Mouse (Mus musculus) ES-Bruce4 (cell line): ENCODE results near the gene Snorc. TPM values are rescaled to one million over a fixed set of nuclear protein-coding genes. Genes with fewer than 3 reads are reported as not detected.

ENCODE experiments used
- H3K27ac ChIP-seq: 2 replicates; pipeline ENCODE4 v1.5.1; 2012; ENCODE audit warnings: low read length, inconsistent platforms; ENCODE audit not compliant: insufficient read depth
- H3K27me3 ChIP-seq: 2 replicates; pipeline ENCODE4 v1.6.1; 2012; ENCODE audit warnings: mild to moderate bottlenecking, low read length, inconsistent platforms; ENCODE audit not compliant: control insufficient read depth, poor library complexity, insufficient read depth, severe bottlenecking
- H3K36me3 ChIP-seq: 2 replicates; pipeline ENCODE4 v1.6.1; 2012; ENCODE audit warnings: inconsistent platforms, mild to moderate bottlenecking, low read length, moderate library complexity; ENCODE audit not compliant: control insufficient read depth, poor library complexity, insufficient read depth, severe bottlenecking
- H3K4me1 ChIP-seq: one replicate; pipeline ENCODE4 v1.8.1; 2011; ENCODE audit warnings: low read length; ENCODE audit not compliant: control insufficient read depth, insufficient read depth
- H3K4me3 ChIP-seq: 2 replicates; pipeline ENCODE4 v1.5.1; 2011; ENCODE audit warnings: low read depth, mild to moderate bottlenecking, low read length
- H3K9ac ChIP-seq: 2 replicates; pipeline ENCODE4 v1.6.1; 2012; ENCODE audit warnings: low read depth, mild to moderate bottlenecking, inconsistent platforms; ENCODE audit not compliant: poor library complexity, severe bottlenecking
- H3K9me3 ChIP-seq: replicated peaks from 2 replicates; pipeline ENCODE4 v1.6.1; 2012; ENCODE audit warnings: mild to moderate bottlenecking, low read length, inconsistent platforms; ENCODE audit not compliant: control insufficient read depth, poor library complexity, insufficient read depth, severe bottlenecking
- CTCF ChIP-seq: IDR thresholded peaks from one replicate; pipeline ENCODE4 v1.8.1; 2011; ENCODE audit warnings: low read depth, low read length
- EP300 ChIP-seq: IDR thresholded peaks from 2 replicates; pipeline ENCODE4 v1.6.1; 2011; ENCODE audit warnings: low read depth, low read length; ENCODE audit not compliant: insufficient read depth
- POLR2A ChIP-seq: IDR thresholded peaks from one replicate; pipeline ENCODE4 v1.8.1; 2011; ENCODE audit warnings: low read length; ENCODE audit not compliant: insufficient read depth
- polyA plus RNA-seq: library from polyadenylated mRNA; stranded (reverse); fragments of >200 nt; gene quantifications from 2 replicates; pipeline ENCODE4 v1.2.4, GENCODE M21; 2011; ENCODE audit warnings: low read depth; ENCODE audit not compliant: missing spikeins, insufficient read depth, insufficient read length

The Snorc gene
- polyA plus RNA-seq, 1 experiment: not detected

DNA sequence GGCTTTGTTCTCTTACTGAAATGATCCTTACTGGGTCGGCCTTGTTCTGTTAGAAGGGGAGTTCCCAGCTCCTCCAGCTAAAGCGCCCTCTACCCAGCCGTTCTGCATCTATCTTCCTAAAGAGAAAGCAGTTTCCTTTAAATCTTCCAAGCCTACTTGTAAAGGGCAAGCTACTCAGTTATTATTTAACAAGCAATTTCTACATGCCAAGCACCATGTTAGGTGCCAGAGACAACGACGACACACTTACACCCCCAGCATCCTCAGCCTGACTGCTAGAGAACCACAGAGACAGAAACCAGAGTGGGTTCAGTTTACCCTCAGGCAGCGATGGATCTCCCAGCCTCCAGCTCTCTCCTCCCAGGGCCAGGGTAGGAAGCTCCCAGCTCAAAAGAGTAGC lies 37.8 kb downstream of the Snorc start:
- Histone ChIP-seq H3K36me3 (no peaks in the 10 kb centered on the region), H3K9ac (no peak overlapping the region), H3K4me3 (no peak overlapping the region), H3K27me3 (peaks cover 27% of the 10 kb centered on the region), H3K27ac (no peak overlapping the region), H3K4me1 (no peaks in the 10 kb centered on the region), H3K9me3 (no peaks in the 10 kb centered on the region)
- no peak for TF ChIP-seq POLR2A
- no peak for TF ChIP-seq EP300
- TF ChIP-seq CTCF: no peak

GRCm38 (mm10) chr1:87508591-87509560 lies 38.8 kb downstream of the Snorc start:
- H3K4me3 ChIP-seq: peak overlapping the region; percentile 79
- peaks cover 27% of the 10 kb centered on the region for H3K27me3 ChIP-seq
- peak overlapping the region; percentile 82; the same call in 1 of the 2 replicates for H3K9ac ChIP-seq
- H3K4me1 ChIP-seq: no peaks in the 10 kb centered on the region
- TF ChIP-seq CTCF: no peak
- TF ChIP-seq EP300: no peak
- TF ChIP-seq POLR2A: no peak
- no peaks in the 10 kb centered on the region for H3K9me3 ChIP-seq
- no peaks in the 10 kb centered on the region for H3K36me3 ChIP-seq
- no peak overlapping the region for H3K27ac ChIP-seq

DNA sequence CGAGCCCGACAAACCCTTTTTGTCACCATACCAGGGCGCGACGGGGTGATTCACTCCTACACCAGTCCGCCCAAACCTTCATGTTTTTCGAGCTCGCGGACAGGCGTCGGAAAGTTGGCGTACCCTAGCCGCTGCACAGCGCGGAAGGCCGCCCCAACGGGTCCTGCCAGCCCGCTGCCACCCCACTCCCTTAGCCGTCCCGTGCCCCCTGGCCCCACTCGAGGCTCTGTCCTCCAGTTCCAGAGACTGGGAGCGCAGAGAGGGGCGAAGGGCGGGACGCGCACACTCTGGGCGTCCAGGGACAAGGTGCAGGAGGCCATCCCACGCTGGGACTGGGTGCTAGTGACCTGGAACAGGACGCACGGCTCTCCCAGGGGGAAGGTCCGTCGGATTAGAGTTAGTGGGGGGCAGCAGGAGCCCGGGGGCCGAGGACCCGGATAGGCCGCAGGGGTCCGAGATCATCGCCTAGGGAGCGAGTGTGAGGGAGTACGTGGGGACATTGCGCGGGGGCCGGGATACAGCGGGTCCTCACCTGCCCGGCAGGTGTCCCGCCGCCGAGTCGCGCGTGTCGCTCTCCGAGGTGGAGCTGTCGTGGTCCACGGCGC lies 39.6 kb downstream of the Snorc start, which contains the start of gene Neu2:
Gene Neu2 (plus strand): TSS at position 329 of the 605 bp plus-strand sequence.
- Histone ChIP-seq H3K27ac (no peak within 1 kb of the TSS), H3K4me1 (no peaks in the 10 kb centered on the region), H3K36me3 (no peaks in the 10 kb centered on the region), H3K4me3 (peak within 1 kb of the TSS; percentile 79), H3K9ac (peak within 1 kb of the TSS; percentile 82), H3K27me3 (peaks cover 27% of the 10 kb centered on the region), H3K9me3 (no peaks in the 10 kb centered on the region)
- TF ChIP-seq CTCF (no peak), EP300 (no peak), POLR2A (no peak)

GRCm38 (mm10) chr1:87510166-87510691 lies 40.2 kb downstream of the Snorc start:
- Histone ChIP-seq H3K36me3 (no peaks in the 10 kb centered on the region), H3K9ac (peak overlapping the region; percentile 82), H3K9me3 (no peaks in the 10 kb centered on the region), H3K4me3 (peak overlapping the region; percentile 79), H3K4me1 (no peaks in the 10 kb centered on the region), H3K27me3 (peaks cover 27% of the 10 kb centered on the region), H3K27ac (no peak overlapping the region)
- TF ChIP-seq CTCF (no peak), POLR2A (no peak), EP300 (no peak)

- H3K4me3 ChIP-seq: no peak overlapping the region
- TF ChIP-seq POLR2A (no peak), CTCF (no peak), EP300 (no peak)
Measured at GRCm38 (mm10) chr1:87510845-87511244, 40.8 kb downstream of the Snorc start.

DNA sequence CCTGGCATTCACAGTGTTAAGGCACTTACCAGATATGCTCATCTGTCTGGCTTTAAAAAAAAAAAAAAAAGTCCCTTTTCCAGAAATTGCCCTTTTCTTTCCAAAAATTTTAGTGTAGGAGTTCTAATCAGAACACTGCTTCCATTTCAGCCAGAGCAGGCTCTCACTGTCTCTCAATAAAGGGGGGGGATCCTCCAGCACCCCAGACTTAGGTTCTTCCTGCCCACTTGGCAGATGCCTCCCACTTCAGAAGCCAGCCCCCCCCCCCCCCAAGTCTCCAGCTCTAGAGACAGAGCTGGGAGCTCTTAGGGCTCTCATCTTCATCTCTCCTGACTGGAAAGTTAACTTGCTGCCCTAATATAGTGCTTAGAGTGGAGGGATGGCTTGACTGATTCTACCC lies 50.4 kb downstream of the Snorc start:
- no peaks in the 10 kb centered on the region for H3K9me3 ChIP-seq
- no peak for TF ChIP-seq EP300
- TF ChIP-seq CTCF: no peak
- TF ChIP-seq POLR2A: no peak
- no peak overlapping the region for H3K4me3 ChIP-seq
- H3K9ac ChIP-seq: no peak overlapping the region
- no peaks in the 10 kb centered on the region for H3K36me3 ChIP-seq
- H3K27ac ChIP-seq: no peak overlapping the region
- H3K27me3 ChIP-seq: no peaks in the 10 kb centered on the region; the same call in 1 of the 2 replicates
- H3K4me1 ChIP-seq: no peaks in the 10 kb centered on the region

More at GRCm38 (mm10) chr1:87510845-87511244, 40.8 kb downstream of the Snorc start:
- Histone ChIP-seq H3K36me3 (no peaks in the 10 kb centered on the region), H3K4me1 (no peaks in the 10 kb centered on the region), H3K9ac (peak overlapping the region; percentile 82; the same call in 1 of the 2 replicates), H3K27ac (no peak overlapping the region), H3K27me3 (peaks cover 27% of the 10 kb centered on the region), H3K9me3 (no peaks in the 10 kb centered on the region)
